Mouse (Mus musculus): Measurements from ENCODE around the gene Myb. TPM values are rescaled to one million over a fixed set of nuclear protein-coding genes. Genes with fewer than 3 reads are reported as not detected.

The Myb gene
- polyA plus RNA-seq, 1 experiment from 2014 or later = 3.9 TPM

DNA sequence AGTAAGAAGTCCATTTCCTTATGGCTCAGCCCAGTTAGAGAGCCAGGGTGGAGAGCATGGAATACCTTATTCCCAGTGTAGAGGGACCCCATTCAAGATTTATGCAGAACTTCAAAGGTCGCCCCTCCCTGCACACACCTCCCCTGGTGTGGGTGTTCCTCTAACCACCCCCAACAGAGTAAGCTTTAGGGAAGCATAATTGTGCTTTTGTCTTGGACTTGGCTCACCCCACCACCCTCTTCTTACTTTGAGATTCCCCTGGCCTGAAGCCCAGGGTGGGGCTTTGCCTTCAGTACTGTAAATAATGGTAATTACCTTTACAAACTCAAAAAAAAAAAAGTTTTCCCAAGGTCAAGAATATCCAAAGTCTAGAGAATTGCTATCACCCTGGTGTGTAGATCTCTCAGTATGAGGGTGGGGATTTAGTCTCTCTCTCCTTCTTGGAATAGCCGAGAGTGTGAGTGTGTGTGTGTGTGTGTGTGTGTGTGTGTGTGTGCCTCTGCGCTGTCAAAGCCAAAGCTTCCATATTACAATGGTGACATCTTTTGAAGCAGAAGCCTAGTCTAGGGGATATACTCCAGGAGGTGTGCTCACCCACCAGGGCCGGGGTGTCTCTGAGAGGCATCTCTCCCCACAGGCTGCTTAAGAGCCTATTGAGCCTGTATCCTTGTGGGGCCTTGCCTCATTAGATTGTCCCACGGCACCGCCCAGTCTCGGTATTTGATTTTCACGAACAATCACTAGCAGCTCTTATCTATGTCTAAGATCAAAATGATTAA lies 69.7 kb downstream of the Myb start:
- Histone ChIP-seq H3K9me3 (no peaks in the 10 kb centered on the region), H3K4me3 (no peak overlapping the region), H3K9ac (no peak overlapping the region), H3K27me3 (replicated peaks) (0 out of 2 replicates have a peak, but pooled peaks cover 3% of the 10 kb centered on the region), H3K4me2 (replicated peaks) (no peak overlapping the region), H3K36me3 (no peaks in the 10 kb centered on the region), H3K4me1 (peaks cover 9% of the 10 kb centered on the region), H3K27ac (no peak overlapping the region)
- 84% methylated on average over 8 of the region's 8 CpGs for WGBS
- ATAC-seq (ENCODE audit: low FRiP score, low read depth) = no peak

- Histone ChIP-seq H3K9me3 (no peaks in the 10 kb centered on the region), H3K9ac (no peak overlapping the region), H3K4me2 (replicated peaks) (no peak overlapping the region), H3K27ac (no peak overlapping the region), H3K36me3 (no peaks in the 10 kb centered on the region), H3K27me3 (replicated peaks) (0 out of 2 replicates have a peak, but pooled peaks cover 3% of the 10 kb centered on the region), H3K4me3 (no peak overlapping the region), H3K4me1 (peaks cover 9% of the 10 kb centered on the region)
- no peak for ATAC-seq (ENCODE audit: low FRiP score, low read depth)
- 89% methylated on average over 3 of the region's 3 CpGs for WGBS
These were observed 71.2 kb downstream of the Myb start for GRCm38 (mm10) chr10:21089541-21089940.

- Histone ChIP-seq H3K4me2 (replicated peaks) (no peak overlapping the region), H3K9ac (no peak overlapping the region), H3K4me1 (peaks cover 9% of the 10 kb centered on the region), H3K27ac (no peak overlapping the region), H3K9me3 (no peaks in the 10 kb centered on the region), H3K27me3 (replicated peaks) (0 out of 2 replicates have a peak, but pooled peaks cover 3% of the 10 kb centered on the region), H3K36me3 (no peaks in the 10 kb centered on the region), H3K4me3 (no peak overlapping the region)
- peak; percentile 59 for ATAC-seq (ENCODE audit: low FRiP score, low read depth)
- WGBS = 27% methylated on average over 3 of the region's 3 CpGs
These were observed 73.1 kb downstream of the Myb start for GRCm38 (mm10) chr10:21087614-21088232.

GRCm38 (mm10) chr10:21085044-21085443 lies 75.7 kb downstream of the Myb start:
- Histone ChIP-seq H3K4me2 (replicated peaks) (no peak overlapping the region), H3K27me3 (replicated peaks) (0 out of 2 replicates have a peak, but pooled peaks cover 3% of the 10 kb centered on the region), H3K27ac (no peak overlapping the region), H3K4me1 (peaks cover 12% of the 10 kb centered on the region; the same call in 1 of the 2 replicates), H3K36me3 (0 out of 2 replicates have a peak, but pooled peaks cover 3% of the 10 kb centered on the region), H3K9me3 (no peaks in the 10 kb centered on the region), H3K9ac (no peak overlapping the region), H3K4me3 (no peak overlapping the region)
- no peak for ATAC-seq (ENCODE audit: low FRiP score, low read depth)
- 84% methylated on average over 5 of the region's 5 CpGs for WGBS

- Histone ChIP-seq H3K27ac (no peak overlapping the region), H3K4me2 (replicated peaks) (no peak overlapping the region), H3K4me1 (peaks cover 12% of the 10 kb centered on the region; the same call in 1 of the 2 replicates), H3K27me3 (replicated peaks) (no peaks in the 10 kb centered on the region), H3K4me3 (no peak overlapping the region), H3K9ac (no peak overlapping the region), H3K9me3 (no peaks in the 10 kb centered on the region), H3K36me3 (0 out of 2 replicates have a peak, but pooled peaks cover 3% of the 10 kb centered on the region)
- 66% methylated on average over 8 of the region's 8 CpGs for WGBS
- no peak for ATAC-seq (ENCODE audit: low FRiP score, low read depth)
These were observed 77.3 kb downstream of the Myb start for GRCm38 (mm10) chr10:21083391-21083918.

GRCm38 (mm10) chr10:21082447-21082846 lies 78.3 kb downstream of the Myb start:
- Histone ChIP-seq H3K4me1 (peaks cover 4% of the 10 kb centered on the region; the same call in 1 of the 2 replicates), H3K4me2 (replicated peaks) (no peak overlapping the region), H3K36me3 (0 out of 2 replicates have a peak, but pooled peaks cover 3% of the 10 kb centered on the region), H3K4me3 (no peak overlapping the region), H3K9ac (no peak overlapping the region), H3K9me3 (no peaks in the 10 kb centered on the region), H3K27me3 (replicated peaks) (no peaks in the 10 kb centered on the region), H3K27ac (no peak overlapping the region)
- peak; percentile 61 for ATAC-seq (ENCODE audit: low FRiP score, low read depth)
- WGBS = 24% methylated on average over 8 of the region's 8 CpGs

DNA sequence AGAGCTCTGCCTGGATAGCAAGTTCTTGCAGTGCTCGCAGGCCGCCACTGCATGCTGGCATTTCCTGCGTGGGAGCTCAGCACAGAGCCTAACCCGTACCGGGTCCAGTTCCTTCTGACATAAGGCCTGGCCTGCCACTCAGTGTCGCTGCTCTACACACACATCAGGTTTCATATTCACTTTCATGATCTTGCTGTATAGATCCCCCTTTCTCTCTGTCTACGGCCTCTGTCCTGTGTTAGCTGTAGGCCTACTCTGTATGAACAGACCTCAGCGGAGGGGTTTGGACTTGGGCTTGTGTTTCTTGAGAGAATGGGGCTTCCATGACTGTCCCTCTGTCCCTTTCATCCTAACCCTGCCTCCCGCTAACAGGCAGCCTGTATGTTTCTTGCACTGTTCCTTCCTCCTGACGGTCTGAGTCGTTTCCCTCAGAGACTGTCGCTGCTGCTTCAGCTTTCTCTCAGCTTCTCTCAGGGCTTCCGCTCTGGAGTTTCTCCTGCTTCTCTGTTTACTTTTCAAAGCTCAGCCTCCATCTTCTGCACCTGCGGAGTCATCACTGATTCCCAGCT lies 83.5 kb downstream of the Myb start:
- H3K4me1 ChIP-seq = 0 out of 2 replicates have a peak, but pooled peaks cover under 1% of the 10 kb centered on the region
- no peak overlapping the region for H3K27ac ChIP-seq
- H3K9ac ChIP-seq = no peak overlapping the region
- H3K9me3 ChIP-seq = no peaks in the 10 kb centered on the region
- ATAC-seq (ENCODE audit: low FRiP score, low read depth) = no peak
- H3K4me2 ChIP-seq (replicated peaks) = no peak overlapping the region
- H3K36me3 ChIP-seq = 0 out of 2 replicates have a peak, but pooled peaks cover 3% of the 10 kb centered on the region
- no peaks in the 10 kb centered on the region for H3K27me3 ChIP-seq (replicated peaks)
- WGBS = 82% methylated on average over 14 of the region's 14 CpGs
- H3K4me3 ChIP-seq = no peak overlapping the region

DNA sequence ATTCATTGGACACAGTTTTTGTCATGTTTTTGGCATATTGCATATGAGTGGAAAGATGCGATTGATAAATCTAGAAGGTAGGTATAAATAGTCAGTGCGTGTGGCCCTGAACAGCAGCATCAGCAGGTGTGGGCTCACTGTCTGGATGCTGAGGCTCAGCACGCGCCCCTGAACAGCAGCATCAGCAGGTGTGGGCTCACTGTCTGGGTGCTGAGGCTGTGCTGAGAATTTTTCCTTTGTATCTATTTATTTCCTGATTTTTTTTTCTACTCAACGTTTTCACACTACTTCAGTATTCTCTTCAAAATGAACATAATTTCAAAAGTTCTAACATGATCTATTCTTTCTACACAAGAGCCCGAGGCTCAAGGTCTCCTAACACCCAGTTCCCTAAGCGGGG lies 84.1 kb downstream of the Myb start:
- ATAC-seq (ENCODE audit: low FRiP score, low read depth) = no peak
- no peaks in the 10 kb centered on the region for H3K4me1 ChIP-seq
- H3K27me3 ChIP-seq (replicated peaks) = no peaks in the 10 kb centered on the region
- H3K27ac ChIP-seq = no peak overlapping the region
- H3K9ac ChIP-seq = no peak overlapping the region
- no peak overlapping the region for H3K4me2 ChIP-seq (replicated peaks)
- H3K4me3 ChIP-seq = no peak overlapping the region
- H3K36me3 ChIP-seq = 0 out of 2 replicates have a peak, but pooled peaks cover 3% of the 10 kb centered on the region
- 88% methylated on average over 7 of the region's 7 CpGs for WGBS
- no peaks in the 10 kb centered on the region for H3K9me3 ChIP-seq

GRCm38 (mm10) chr10:21076137-21076536 lies 84.6 kb downstream of the Myb start:
- Histone ChIP-seq H3K9ac (no peak overlapping the region), H3K27ac (no peak overlapping the region), H3K4me2 (replicated peaks) (no peak overlapping the region), H3K4me3 (no peak overlapping the region), H3K27me3 (replicated peaks) (no peaks in the 10 kb centered on the region), H3K9me3 (no peaks in the 10 kb centered on the region), H3K4me1 (no peaks in the 10 kb centered on the region), H3K36me3 (0 out of 2 replicates have a peak, but pooled peaks cover 3% of the 10 kb centered on the region)
- no peak for ATAC-seq (ENCODE audit: low FRiP score, low read depth)
- WGBS = 93% methylated on average over 1 of the region's 1 CpGs

Other genes starting within 250 kb of the Myb start
- 28.6 and 33.2 TPM in 2 replicates for gene Ahi1, start 208.4 kb downstream of the Myb start, polyA plus RNA-seq (2016; fragmentation: Nextera tagmentation; extraction: Ambion mirVana)
- gene Hbs1l, start 135.0 kb upstream of the Myb start, polyA plus RNA-seq (2016; fragmentation: Nextera tagmentation; extraction: Ambion mirVana) = 115 and 117 TPM in 2 replicates
- gene Aldh8a1, start 216.3 kb upstream of the Myb start, polyA plus RNA-seq (2016; fragmentation: Nextera tagmentation; extraction: Ambion mirVana) = 0.10 and 0.24 TPM in 2 replicates